Mouse (Mus musculus): ENCODE results near the gene Ppp4c.
"Not testable (repeated sequence)": the region's sequence is repeated elsewhere in the genome, so short reads cannot be mapped to it uniquely, and the experiment has no call there.

Gene Ppp4c

GRCm38 (mm10) chr7:126781661-126782370 is 10.5 kb downstream of the Ppp4c start:
- DNase-seq (ENCODE audit: low read depth, low spot score) = no peak

DNA sequence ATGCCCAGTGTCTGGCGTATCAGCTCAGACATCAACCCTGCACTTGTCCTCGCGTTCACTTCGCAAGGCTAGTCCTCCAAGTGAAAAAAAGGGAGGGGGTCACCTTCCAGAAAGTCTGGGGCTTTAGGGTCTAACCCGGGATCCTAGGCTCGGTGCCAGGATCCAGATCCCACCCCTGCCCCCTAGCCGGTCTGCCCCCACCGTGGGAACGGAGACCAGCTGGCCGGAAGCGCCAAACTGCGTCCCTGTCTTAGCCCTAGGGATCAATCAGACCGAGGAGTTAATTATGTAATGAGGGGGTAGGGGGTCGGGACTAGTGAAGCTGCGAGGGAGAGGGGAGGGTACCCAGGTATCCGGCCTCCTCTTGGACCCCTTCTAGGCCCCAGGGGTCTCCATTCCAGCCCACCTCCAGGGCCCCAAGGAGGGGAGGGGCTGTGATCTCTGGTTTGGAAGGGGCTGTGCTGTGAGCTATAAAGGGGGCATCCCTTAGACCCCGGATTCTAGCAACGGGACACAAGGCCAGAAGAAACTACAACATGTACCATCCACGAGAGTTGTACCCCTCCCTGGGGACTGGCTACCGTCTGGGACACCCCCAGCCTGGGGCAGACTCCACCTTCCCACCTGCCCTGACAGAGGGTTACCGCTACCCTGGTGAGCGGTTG is 11.2 kb downstream of the Ppp4c start, which contains the start of gene Tbx6:
TSS of gene Tbx6 (plus strand) at position 513 of the 665 bp plus-strand sequence.
- no peak for DNase-seq (ENCODE audit: low read depth, low spot score)

GRCm38 (mm10) chr7:126779983-126780970 is 12.0 kb downstream of the Ppp4c start:
- DNase-seq (ENCODE audit: low read depth, low spot score) = peak; percentile 81

GRCm38 (mm10) chr7:126779101-126779500 is 13.2 kb downstream of the Ppp4c start:
- not testable (repeated sequence) for DNase-seq (ENCODE audit: low read depth, low spot score)

GRCm38 (mm10) chr7:126778147-126778546 is 14.1 kb downstream of the Ppp4c start:
- DNase-seq (ENCODE audit: low read depth, low spot score) = no peak

DNA sequence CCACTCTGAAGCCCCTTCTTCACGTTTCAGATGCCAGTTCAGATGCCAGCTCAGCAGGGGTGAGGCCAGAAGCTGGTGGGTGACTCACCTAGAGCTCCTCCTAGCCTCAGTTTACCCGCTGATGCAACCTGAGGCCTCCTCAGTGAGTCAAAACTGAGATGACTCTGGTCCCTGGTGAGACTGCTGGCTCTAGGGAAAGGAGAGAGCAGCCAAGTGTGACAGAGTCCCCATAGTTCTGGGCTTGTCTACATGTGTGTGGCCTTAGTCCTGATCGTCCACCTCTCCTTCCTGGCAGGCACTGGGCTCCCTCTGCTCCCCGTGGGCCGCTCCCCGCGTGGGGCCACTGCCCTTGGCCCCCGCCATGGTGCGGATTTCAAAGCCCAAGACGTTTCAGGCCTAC is 14.8 kb downstream of the Ppp4c start:
- no peak for DNase-seq (ENCODE audit: low read depth, low spot score)

DNA sequence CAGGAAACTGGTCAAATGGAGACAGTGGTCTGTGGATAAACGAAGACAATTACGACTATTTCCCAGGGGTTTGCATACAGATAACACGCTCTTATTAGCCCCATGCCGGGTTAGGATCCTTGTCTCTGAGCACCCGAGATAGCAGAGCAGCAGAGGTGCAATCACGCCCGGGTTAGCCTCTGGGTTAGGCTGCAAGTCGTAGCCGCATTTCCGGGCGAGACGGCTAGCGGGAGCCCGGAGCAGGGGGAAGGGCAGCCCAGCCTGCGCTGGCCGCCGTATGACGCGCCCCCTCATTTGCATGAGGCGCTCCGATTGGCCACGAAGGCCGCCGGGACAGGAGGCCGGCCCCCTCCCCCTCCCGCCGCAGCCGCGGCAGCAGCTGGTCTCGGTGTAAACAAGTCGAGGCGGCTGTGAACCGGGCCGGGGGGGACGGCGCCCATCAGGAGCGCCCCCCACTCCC is 15.7 kb downstream of the Ppp4c start, which contains the start of gene Ypel3:
TSS of gene Ypel3 (plus strand) at position 358 of the 460 bp plus-strand sequence.
- peak; percentile 84 for DNase-seq (ENCODE audit: low read depth, low spot score)

DNA sequence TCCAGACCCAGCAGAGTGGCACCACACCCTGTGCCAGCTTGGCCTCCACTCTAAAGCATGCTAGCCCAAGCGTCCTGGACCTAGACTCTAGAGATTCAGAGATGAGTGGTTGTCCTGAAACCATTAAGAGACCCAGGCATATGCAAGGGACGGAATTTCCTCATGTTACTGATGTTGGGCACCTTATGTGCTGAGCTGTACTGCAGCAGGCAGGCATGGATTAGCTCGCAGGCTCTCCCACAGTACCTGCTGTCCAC is 16.4 kb downstream of the Ppp4c start:
- DNase-seq (ENCODE audit: low read depth, low spot score) = no peak

DNA sequence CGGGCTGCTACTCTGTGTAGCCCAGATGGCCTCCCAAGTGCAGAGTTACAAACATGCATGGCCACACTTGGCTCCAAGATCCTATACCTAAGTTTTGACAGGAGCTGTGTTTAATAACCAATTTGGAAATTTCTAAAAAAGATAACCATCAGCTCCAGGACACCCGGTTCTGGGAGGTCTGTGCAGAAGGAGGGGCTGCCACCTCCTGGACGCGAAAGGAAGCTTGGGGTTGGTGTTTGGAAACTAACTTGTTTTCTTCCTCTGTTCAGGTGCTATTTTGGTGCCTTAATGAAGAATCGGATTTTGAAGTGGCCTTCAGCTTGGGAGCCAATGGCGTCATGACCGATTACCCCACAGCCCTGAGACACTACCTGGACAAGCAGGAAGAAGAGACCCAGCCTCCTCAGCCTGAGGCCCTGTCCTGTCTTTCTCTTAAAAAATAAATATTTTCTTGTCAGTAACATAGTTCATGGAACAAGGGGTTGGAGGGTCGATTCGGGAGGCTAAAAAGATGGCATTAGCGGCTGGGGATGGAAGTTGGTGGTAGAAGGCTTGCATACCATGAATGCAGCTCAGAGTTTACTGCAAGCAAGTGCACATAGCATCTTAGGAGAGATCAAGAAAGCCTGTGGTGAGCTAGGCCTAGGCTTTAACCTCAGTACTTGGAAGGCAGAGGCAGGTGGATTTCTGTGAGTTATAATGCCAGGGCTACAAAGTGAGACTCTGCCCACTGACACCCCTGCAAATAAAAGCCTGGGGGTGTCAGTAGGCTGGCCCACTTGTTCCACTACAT is 16.9 kb downstream of the Ppp4c start:
- DNase-seq (ENCODE audit: low read depth, low spot score) = no peak

DNA sequence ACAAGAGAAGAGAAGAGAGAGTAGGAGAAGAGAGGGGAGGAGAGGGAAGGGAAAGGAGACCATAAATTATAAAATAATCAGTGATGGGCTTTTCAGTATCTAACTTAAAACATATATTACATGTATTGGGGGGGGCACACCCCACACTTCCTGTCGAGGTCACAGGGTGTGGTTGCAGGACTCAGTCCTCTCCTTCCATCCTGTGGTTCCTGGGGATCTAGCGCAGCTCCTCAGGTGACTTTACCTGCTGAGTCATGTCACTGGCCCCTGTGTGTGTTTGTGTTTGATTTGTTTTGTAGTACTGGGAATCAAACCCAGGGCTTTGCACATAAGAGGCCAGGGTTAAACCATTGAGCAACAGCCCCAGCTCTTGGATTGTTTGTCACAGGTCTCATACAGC is 17.8 kb downstream of the Ppp4c start:
- DNase-seq (ENCODE audit: low read depth, low spot score) = no peak

GRCm38 (mm10) chr7:126773351-126773750 is 18.9 kb downstream of the Ppp4c start:
- DNase-seq (ENCODE audit: low read depth, low spot score) = no peak

DNA sequence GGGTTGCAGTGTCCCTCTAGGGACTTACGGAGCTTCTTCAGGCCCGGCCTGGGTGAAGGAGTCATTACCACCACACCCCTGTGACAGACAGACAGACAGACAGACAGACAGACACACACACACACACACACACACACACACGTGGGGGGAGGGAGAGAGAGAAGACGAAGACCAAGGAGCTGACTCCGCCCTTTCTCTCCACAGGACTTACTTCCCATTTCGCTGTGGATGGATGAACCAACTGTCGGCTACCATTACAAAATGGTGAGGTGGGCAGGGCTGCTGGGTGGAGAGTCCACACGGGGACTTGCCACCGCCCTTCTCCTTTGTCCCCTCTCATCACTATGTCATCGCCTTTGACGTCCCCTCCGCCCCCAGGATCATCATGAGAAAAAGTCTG is 21.5 kb downstream of the Ppp4c start:
- DNase-seq (ENCODE audit: low read depth, low spot score) = no peak

DNA sequence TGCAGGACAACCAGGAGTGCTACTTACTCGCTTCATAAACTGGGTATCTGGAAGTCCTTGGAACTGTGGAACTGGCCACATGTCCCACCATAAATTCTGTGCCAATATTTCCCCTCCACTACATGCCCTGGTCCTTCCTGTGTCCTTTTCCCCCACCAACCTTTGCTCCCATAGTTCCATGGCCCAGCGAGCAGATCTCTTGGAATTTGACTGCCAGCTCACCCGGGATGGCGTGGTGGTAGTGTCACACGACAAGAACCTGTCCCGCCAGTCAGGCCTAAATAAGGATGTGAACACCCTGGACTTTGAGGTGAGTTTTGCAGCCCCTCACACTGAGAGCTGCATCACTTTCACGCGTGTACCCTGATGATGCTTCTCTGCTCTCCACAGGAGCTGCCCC is 25.3 kb downstream of the Ppp4c start:
- no peak for DNase-seq (ENCODE audit: low read depth, low spot score)

- DNase-seq (ENCODE audit: low read depth, low spot score) = no peak
Observed at GRCm38 (mm10) chr7:126766201-126766600, 26.1 kb downstream of the Ppp4c start, which contains the start of gene Gdpd3. TSS of gene Gdpd3 (plus strand) at chr7:126766334.

- DNase-seq (ENCODE audit: low read depth, low spot score) = no peak
Observed at GRCm38 (mm10) chr7:126765540-126765939, 26.8 kb downstream of the Ppp4c start.

GRCm38 (mm10) chr7:126762471-126763008 is 29.8 kb downstream of the Ppp4c start:
- DNase-seq (ENCODE audit: low read depth, low spot score) = no peak

DNA sequence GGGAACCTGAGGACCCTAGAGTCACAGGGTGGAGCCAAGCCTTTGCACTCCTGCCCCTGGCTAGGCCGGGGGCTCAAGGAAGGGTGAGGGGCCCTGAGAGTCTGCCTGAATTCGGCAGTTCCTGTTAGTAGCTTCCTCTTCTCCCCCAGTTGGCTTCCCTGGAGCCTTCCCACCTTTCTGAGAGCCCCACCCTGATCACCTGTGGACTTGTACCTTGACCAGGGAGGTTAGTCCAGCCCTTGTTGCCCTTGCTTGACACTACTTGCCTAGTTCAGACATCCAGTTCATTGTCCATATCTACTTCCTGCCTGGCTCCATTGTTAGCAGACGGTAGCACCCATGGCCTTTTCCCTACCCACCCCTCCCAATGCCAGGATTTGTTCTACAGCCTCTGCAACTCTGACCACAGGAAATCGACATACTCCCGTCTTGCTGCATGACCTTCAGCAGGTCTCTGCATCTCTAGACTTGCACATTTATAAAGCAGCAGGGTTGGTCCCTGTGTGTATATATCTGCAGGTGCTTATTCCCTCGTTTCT is 30.7 kb downstream of the Ppp4c start:
- DNase-seq (ENCODE audit: low read depth, low spot score) = no peak

- DNase-seq (ENCODE audit: low read depth, low spot score) = no peak
Observed at GRCm38 (mm10) chr7:126760956-126761355, 31.3 kb downstream of the Ppp4c start.

DNA sequence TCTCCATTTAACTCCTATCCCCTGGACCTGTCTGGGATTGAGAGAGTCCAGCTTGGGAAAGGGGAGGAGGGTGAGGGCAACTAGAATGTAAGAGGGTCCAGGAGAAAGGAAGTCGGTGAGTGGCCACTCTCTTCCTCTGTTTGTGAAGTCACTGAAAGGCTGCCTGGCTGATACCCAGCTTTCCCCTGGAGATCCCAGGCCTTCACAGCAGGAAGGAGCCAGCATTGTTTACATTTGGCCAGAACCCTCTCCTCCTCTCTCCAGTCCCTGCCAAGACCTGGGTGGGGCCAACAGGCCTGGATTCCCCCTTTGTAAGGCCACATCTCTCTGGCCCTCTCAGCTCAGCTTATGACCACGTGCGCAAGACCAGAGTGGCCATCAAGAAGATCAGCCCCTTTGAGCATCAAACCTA is 31.9 kb downstream of the Ppp4c start:
- DNase-seq (ENCODE audit: low read depth, low spot score) = no peak

DNA sequence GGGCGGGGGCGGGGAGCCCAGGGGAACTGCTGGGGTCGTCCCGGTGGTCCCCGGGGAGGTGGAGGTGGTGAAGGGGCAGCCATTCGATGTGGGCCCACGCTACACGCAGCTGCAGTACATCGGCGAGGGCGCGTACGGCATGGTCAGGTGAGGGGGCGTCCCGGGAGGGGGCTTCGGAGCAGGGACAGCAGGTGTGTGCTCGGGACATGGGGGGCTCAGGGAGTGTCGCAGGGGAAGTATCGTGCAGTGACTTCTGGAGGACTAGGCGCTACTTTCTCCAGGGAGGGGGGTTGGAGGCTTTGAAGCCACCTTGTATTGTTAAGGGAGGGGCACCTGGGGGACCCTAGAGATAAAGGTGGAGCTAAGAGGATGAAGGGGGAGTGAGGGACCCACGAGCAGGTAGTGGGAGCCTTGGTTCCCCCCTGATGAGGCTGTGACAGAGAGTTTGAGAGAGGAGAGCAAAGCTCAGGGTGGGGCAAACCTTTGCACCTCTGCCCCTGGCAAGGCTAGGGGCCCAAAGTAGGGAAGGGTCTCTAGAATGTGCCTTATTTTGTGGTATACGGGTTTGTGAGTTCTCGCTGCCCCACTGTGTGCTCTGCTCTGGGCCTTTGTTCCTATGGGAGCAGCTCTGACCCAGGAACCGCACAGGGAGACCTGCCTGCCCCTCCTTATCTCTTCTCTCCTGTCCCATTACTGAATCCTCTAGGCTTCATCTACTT is 32.5 kb downstream of the Ppp4c start:
- no peak for DNase-seq (ENCODE audit: low read depth, low spot score)
